Mouse (Mus musculus): ENCODE results near the gene Hdac4. TPM values are rescaled to one million over a fixed set of nuclear protein-coding genes. Genes with fewer than 3 reads are reported as not detected.

Gene Hdac4
- polyA plus RNA-seq, 1 experiment: 21.2 TPM

DNA sequence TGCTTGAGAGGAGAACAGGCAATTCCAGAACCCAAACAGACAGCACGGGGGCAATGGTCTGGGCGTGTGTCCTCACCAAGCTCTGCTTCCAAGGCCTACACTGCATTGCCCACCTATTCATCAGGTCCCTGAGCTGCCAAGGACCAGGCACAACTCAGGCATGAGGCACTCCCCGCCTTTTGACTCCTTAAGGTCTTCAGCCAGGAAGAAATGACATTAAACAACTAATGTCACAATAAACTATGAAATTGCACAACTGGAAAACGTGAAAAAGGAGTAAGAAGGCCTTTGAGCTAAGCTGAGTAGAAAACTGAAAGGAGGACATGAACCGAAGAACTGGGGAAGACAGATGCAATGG lies 20.6 kb downstream of the Hdac4 start:
- Histone ChIP-seq H3K36me3 (ENCODE audit: control insufficient read depth, insufficient read depth) (no peaks in the 10 kb centered on the region), H3K27me3 (ENCODE audit: control insufficient read depth, insufficient read depth, insufficient read length) (no peaks in the 10 kb centered on the region), H3K4me3 (no peak overlapping the region), H3ac (ENCODE audit: control insufficient read depth, insufficient read length) (no peak overlapping the region), H3K79me2 (ENCODE audit: control insufficient read depth, insufficient read depth) (peaks cover 96% of the 10 kb centered on the region), H3K4me2 (ENCODE audit: low read depth) (no peak overlapping the region)
- TF ChIP-seq TCF12 (IDR thresholded peaks at IDR 0.05; ENCODE audit: insufficient read depth, poor library complexity, severe bottlenecking): no peak
- no peak for TF ChIP-seq POLR2A (IDR thresholded peaks at IDR 0.05; ENCODE audit: insufficient read length, low read depth)
- TF ChIP-seq POLR2AphosphoS2 (IDR thresholded peaks at IDR 0.05; ENCODE audit: insufficient read length, low read depth): no peak
- TF ChIP-seq TCF3 (IDR thresholded peaks at IDR 0.05; ENCODE audit: insufficient read length, low read depth): no peak
- no peak for TF ChIP-seq SRF (IDR thresholded peaks at IDR 0.05; ENCODE audit: control insufficient read depth, insufficient read length, low read depth)
- no peak for TF ChIP-seq REST (IDR thresholded peaks at IDR 0.05; ENCODE audit: insufficient read depth, insufficient read length)
- TF ChIP-seq MAX (IDR thresholded peaks at IDR 0.05; ENCODE audit: low read depth): no peak
- TF ChIP-seq E2F4 (IDR thresholded peaks at IDR 0.05; ENCODE audit: insufficient read depth): no peak
- no peak for TF ChIP-seq USF1 (IDR thresholded peaks at IDR 0.05; ENCODE audit: low read depth)
- no peak for TF ChIP-seq MYOG (IDR thresholded peaks at IDR 0.05; ENCODE audit: control insufficient read depth in 1 of 3, insufficient read depth in 1 of 3, insufficient read length in 2 of 3, low read depth in 2 of 3)
- TF ChIP-seq MYOD1 (IDR thresholded peaks at IDR 0.05; ENCODE audit: control insufficient read depth in 1 of 3, insufficient read length in 2 of 3, low read depth in 2 of 3): no peak
- TF ChIP-seq CEBPB (IDR thresholded peaks at IDR 0.05; ENCODE audit: insufficient read depth, poor library complexity, severe bottlenecking): no peak

- peaks cover 100% of the 10 kb centered on the region for H3K79me2 ChIP-seq (ENCODE audit: control insufficient read depth, insufficient read depth)
- H3K27me3 ChIP-seq (ENCODE audit: control insufficient read depth, insufficient read depth, insufficient read length): no peaks in the 10 kb centered on the region
- TF ChIP-seq SRF (IDR thresholded peaks at IDR 0.05; ENCODE audit: control insufficient read depth, insufficient read length, low read depth): no peak
- H3K4me3 ChIP-seq: no peak overlapping the region
- H3ac ChIP-seq (ENCODE audit: control insufficient read depth, insufficient read length): no peak overlapping the region
- H3K36me3 ChIP-seq (ENCODE audit: control insufficient read depth, insufficient read depth): no peaks in the 10 kb centered on the region
- H3K4me2 ChIP-seq (ENCODE audit: low read depth): no peak overlapping the region
Observed at GRCm38 (mm10) chr1:92174251-92174897, 21.1 kb downstream of the Hdac4 start.

GRCm38 (mm10) chr1:92170616-92171235 lies 24.8 kb downstream of the Hdac4 start:
- Histone ChIP-seq H3ac (ENCODE audit: control insufficient read depth, insufficient read length) (no peak overlapping the region), H3K36me3 (ENCODE audit: control insufficient read depth, insufficient read depth) (no peaks in the 10 kb centered on the region), H3K79me2 (ENCODE audit: control insufficient read depth, insufficient read depth) (peaks cover 100% of the 10 kb centered on the region), H3K4me2 (ENCODE audit: low read depth) (no peak overlapping the region), H3K4me3 (no peak overlapping the region), H3K27me3 (ENCODE audit: control insufficient read depth, insufficient read depth, insufficient read length) (no peaks in the 10 kb centered on the region)
- TF ChIP-seq POLR2AphosphoS2 (IDR thresholded peaks at IDR 0.05; ENCODE audit: insufficient read length, low read depth) (no peak), USF1 (IDR thresholded peaks at IDR 0.05; ENCODE audit: low read depth) (no peak), POLR2A (IDR thresholded peaks at IDR 0.05; ENCODE audit: insufficient read length, low read depth) (no peak), SRF (IDR thresholded peaks at IDR 0.05; ENCODE audit: control insufficient read depth, insufficient read length, low read depth) (no peak), TCF12 (IDR thresholded peaks at IDR 0.05; ENCODE audit: insufficient read depth, poor library complexity, severe bottlenecking) (no peak), CEBPB (IDR thresholded peaks at IDR 0.05; ENCODE audit: insufficient read depth, poor library complexity, severe bottlenecking) (no peak), TCF3 (IDR thresholded peaks at IDR 0.05; ENCODE audit: insufficient read length, low read depth) (no peak), MYOG (IDR thresholded peaks at IDR 0.05; ENCODE audit: control insufficient read depth in 1 of 3, insufficient read depth in 1 of 3, insufficient read length in 2 of 3, low read depth in 2 of 3) (no peak), MYOD1 (IDR thresholded peaks at IDR 0.05; ENCODE audit: control insufficient read depth in 1 of 3, insufficient read length in 2 of 3, low read depth in 2 of 3) (no peak), MAX (IDR thresholded peaks at IDR 0.05; ENCODE audit: low read depth) (no peak), REST (IDR thresholded peaks at IDR 0.05; ENCODE audit: insufficient read depth, insufficient read length) (no peak), E2F4 (IDR thresholded peaks at IDR 0.05; ENCODE audit: insufficient read depth) (no peak)

DNA sequence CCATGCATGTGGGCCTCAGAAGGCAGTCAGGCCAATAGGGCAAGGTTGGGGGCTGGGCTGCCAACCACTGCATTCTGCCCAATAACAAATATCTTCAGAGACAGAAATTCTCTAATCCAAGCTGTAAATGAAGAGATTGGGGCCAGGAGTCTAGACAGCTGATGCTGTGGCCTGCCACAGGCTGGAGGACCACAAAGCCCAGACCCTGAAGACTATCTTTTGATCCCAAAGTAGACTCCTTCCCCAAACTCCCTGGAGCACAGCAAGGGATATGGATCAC lies 25.8 kb downstream of the Hdac4 start:
- H3K4me2 ChIP-seq (ENCODE audit: low read depth): no peak overlapping the region
- peaks cover 100% of the 10 kb centered on the region for H3K79me2 ChIP-seq (ENCODE audit: control insufficient read depth, insufficient read depth)
- no peak overlapping the region for H3ac ChIP-seq (ENCODE audit: control insufficient read depth, insufficient read length)
- H3K4me3 ChIP-seq: no peak overlapping the region
- H3K27me3 ChIP-seq (ENCODE audit: control insufficient read depth, insufficient read depth, insufficient read length): no peaks in the 10 kb centered on the region
- no peaks in the 10 kb centered on the region for H3K36me3 ChIP-seq (ENCODE audit: control insufficient read depth, insufficient read depth)
- TF ChIP-seq MAX (IDR thresholded peaks at IDR 0.05; ENCODE audit: low read depth) (no peak), TCF12 (IDR thresholded peaks at IDR 0.05; ENCODE audit: insufficient read depth, poor library complexity, severe bottlenecking) (no peak)

- no peak overlapping the region for H3K4me3 ChIP-seq
- H3K79me2 ChIP-seq (ENCODE audit: control insufficient read depth, insufficient read depth): peaks cover 100% of the 10 kb centered on the region
- no peaks in the 10 kb centered on the region for H3K27me3 ChIP-seq (ENCODE audit: control insufficient read depth, insufficient read depth, insufficient read length)
- no peak overlapping the region for H3K4me2 ChIP-seq (ENCODE audit: low read depth)
- no peaks in the 10 kb centered on the region for H3K36me3 ChIP-seq (ENCODE audit: control insufficient read depth, insufficient read depth)
- no peak overlapping the region for H3ac ChIP-seq (ENCODE audit: control insufficient read depth, insufficient read length)
- TF ChIP-seq CEBPB (IDR thresholded peaks at IDR 0.05; ENCODE audit: insufficient read depth, poor library complexity, severe bottlenecking) (no peak), SRF (IDR thresholded peaks at IDR 0.05; ENCODE audit: control insufficient read depth, insufficient read length, low read depth) (no peak), POLR2A (IDR thresholded peaks at IDR 0.05; ENCODE audit: insufficient read length, low read depth) (no peak), MYOG (IDR thresholded peaks at IDR 0.05; ENCODE audit: control insufficient read depth in 1 of 3, insufficient read depth in 1 of 3, insufficient read length in 2 of 3, low read depth in 2 of 3) (peak in 2 of 3 experiments; percentile 10 to 35), TCF12 (IDR thresholded peaks at IDR 0.05; ENCODE audit: insufficient read depth, poor library complexity, severe bottlenecking) (no peak), MYOD1 (IDR thresholded peaks at IDR 0.05; ENCODE audit: control insufficient read depth in 1 of 3, insufficient read length in 2 of 3, low read depth in 2 of 3) (peak in 2 of 3 experiments; percentile 49 to 51)
Observed at GRCm38 (mm10) chr1:92168900-92169775, 26.4 kb downstream of the Hdac4 start.

Data from myocyte (in vitro differentiated cells).